Mouse (Mus musculus): ENCODE results near the gene Vat1. TPM values are rescaled to one million over a fixed set of nuclear protein-coding genes. Genes with fewer than 3 reads are reported as not detected.
"Not testable (repeated sequence)": the region's sequence is repeated elsewhere in the genome, so short reads cannot be mapped to it uniquely, and the experiment has no call there.

Gene Vat1
- polyA plus RNA-seq, 1 experiment from 2014 or later = 33.0 TPM

DNA sequence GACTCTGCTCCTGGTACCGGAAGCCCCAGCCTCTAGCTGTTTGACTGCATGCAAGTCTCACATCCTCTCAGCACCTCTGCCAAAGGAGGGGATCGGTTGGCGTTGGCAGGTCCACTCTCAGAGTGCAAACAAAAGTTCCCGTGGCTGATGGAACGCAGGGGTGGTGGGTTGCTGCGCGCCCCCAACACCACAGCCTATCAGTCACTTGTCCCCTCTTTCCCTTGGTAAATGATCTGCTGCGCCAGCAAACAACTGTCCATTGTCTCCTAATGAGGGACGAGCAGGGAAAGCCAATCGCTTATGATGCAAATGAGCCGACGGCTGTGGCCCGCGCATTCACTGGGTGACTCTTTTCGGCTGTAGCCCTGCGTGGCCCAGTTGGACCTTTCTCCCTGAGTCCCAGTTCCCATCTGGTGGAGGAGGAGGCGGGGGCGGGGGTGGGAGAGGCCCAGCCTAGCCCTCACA lies 13.2 kb upstream of the Vat1 start:
- Histone ChIP-seq H3K4me1 (ENCODE audit: control insufficient read depth, insufficient read depth, low read length) (peaks cover 16% of the 10 kb centered on the region), H3K9ac (ENCODE audit: low read length) (peak overlapping the region; percentile 51), H3K27me3 (ENCODE audit: control insufficient read depth, insufficient read depth, low read length) (no peaks in the 10 kb centered on the region), H3K36me3 (ENCODE audit: control insufficient read depth, insufficient read depth) (no peaks in the 10 kb centered on the region), H3K4me3 (ENCODE audit: low read length) (peak overlapping the region; percentile 29), H3K27ac (ENCODE audit: low read length) (no peak overlapping the region), H3K9me3 (replicated peaks; ENCODE audit: control insufficient read depth, low read length) (no peaks in the 10 kb centered on the region), H3K4me2 (ENCODE audit: low read depth, low read length) (peak overlapping the region; percentile 58)
- WGBS = 14% methylated on average over 18 of the region's 18 CpGs
- ATAC-seq (replicated peaks; ENCODE audit: extremely low read depth, insufficient read depth, low FRiP score) = no peak

DNA sequence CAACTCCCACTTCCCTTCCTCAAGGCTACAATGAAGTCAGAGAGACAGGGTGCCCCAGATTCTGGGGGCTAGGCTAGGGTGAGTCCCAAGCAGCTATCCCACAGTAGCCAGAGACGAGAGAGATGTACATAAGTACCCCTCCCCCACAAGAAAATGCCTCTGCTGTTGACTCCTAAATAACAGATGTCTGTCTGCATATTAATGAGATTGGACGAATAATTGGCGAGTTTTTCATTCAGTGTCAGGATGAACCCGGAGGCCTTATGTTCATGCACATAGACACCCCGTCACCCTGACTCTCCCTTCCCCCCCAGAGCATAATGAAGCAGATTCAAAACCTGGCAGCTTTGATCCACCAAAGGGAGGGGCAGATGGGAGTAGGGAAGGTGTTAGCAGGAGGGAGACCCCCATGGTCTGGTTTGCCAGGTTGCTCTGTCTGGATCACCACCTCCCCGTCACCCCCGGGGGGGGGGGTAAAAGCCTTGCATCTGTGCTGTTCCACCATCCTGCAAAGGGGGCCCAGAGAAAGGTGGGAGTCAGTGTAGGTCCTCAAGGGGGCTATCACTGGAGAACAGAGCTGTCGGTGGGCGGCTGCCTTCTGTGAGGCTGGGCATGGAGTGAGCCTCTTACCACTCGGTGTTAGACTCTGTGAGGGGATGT lies 11.7 kb upstream of the Vat1 start:
- Histone ChIP-seq H3K27ac (ENCODE audit: low read length) (no peak overlapping the region), H3K4me2 (ENCODE audit: low read depth, low read length) (no peak overlapping the region), H3K9ac (ENCODE audit: low read length) (no peak overlapping the region), H3K4me1 (ENCODE audit: control insufficient read depth, insufficient read depth, low read length) (peaks cover 16% of the 10 kb centered on the region), H3K27me3 (ENCODE audit: control insufficient read depth, insufficient read depth, low read length) (no peaks in the 10 kb centered on the region), H3K9me3 (replicated peaks; ENCODE audit: control insufficient read depth, low read length) (no peaks in the 10 kb centered on the region), H3K36me3 (ENCODE audit: control insufficient read depth, insufficient read depth) (no peaks in the 10 kb centered on the region), H3K4me3 (ENCODE audit: low read length) (no peak overlapping the region)
- ATAC-seq (replicated peaks; ENCODE audit: extremely low read depth, insufficient read depth, low FRiP score) = no peak
- 68% methylated on average over 10 of the region's 10 CpGs for WGBS

DNA sequence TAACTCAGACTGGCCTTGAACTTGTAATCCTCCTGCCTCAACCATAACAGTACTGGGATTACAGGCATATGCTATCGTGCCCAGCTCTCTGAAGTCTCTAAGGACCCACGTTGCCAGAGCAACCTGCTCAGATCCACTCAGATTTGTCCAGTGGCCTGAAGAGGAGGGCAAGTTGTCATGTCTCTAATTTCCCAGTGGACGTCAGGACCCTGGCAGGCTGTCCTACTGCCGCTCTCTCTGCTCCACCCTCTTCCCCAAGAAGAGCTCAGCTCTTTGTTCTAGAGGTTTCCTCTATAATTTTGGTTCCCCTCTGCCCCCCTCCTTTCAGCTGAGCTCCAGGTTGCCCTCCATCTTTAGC lies 11.1 kb upstream of the Vat1 start:
- WGBS = 43% methylated on average over 4 of the region's 4 CpGs

DNA sequence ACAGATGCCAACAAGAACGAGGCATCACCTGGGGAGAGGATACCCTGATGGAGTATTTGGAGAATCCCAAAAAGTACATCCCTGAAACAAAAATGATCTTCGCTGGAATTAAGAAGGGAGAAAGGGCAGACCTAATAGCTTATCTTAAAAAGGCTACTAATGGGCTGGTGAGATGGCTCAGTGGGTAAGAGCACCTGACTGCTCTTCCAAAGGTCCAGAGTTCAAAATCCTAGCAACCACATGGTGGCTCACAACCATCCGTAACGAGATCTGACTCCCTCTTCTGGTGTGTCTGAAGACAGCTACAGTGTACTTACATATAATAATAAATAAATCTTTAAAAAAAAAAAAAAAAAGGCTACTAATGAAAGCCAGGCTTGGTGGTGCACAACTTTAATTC lies 10.3 kb upstream of the Vat1 start:
- H3K4me2 ChIP-seq (ENCODE audit: low read depth, low read length); H3K27ac ChIP-seq (ENCODE audit: low read length); H3K36me3 ChIP-seq (ENCODE audit: control insufficient read depth, insufficient read depth); ATAC-seq (replicated peaks; ENCODE audit: extremely low read depth, insufficient read depth, low FRiP score); H3K9me3 ChIP-seq (replicated peaks; ENCODE audit: control insufficient read depth, low read length); H3K9ac ChIP-seq (ENCODE audit: low read length); H3K4me3 ChIP-seq (ENCODE audit: low read length); H3K27me3 ChIP-seq (ENCODE audit: control insufficient read depth, insufficient read depth, low read length): not testable (repeated sequence)
- peaks cover 14% of the 10 kb centered on the region for H3K4me1 ChIP-seq (ENCODE audit: control insufficient read depth, insufficient read depth, low read length)
- WGBS = 81% methylated on average over 4 of the region's 4 CpGs

More for the DNA sequence above, 11.1 kb upstream of the Vat1 start:
- Histone ChIP-seq H3K4me1 (ENCODE audit: control insufficient read depth, insufficient read depth, low read length) (peaks cover 16% of the 10 kb centered on the region), H3K4me2 (ENCODE audit: low read depth, low read length) (no peak overlapping the region), H3K27me3 (ENCODE audit: control insufficient read depth, insufficient read depth, low read length) (no peaks in the 10 kb centered on the region), H3K9ac (ENCODE audit: low read length) (no peak overlapping the region), H3K9me3 (replicated peaks; ENCODE audit: control insufficient read depth, low read length) (no peaks in the 10 kb centered on the region), H3K27ac (ENCODE audit: low read length) (no peak overlapping the region), H3K36me3 (ENCODE audit: control insufficient read depth, insufficient read depth) (no peaks in the 10 kb centered on the region), H3K4me3 (ENCODE audit: low read length) (no peak overlapping the region)
- ATAC-seq (replicated peaks; ENCODE audit: extremely low read depth, insufficient read depth, low FRiP score) = no peak

DNA sequence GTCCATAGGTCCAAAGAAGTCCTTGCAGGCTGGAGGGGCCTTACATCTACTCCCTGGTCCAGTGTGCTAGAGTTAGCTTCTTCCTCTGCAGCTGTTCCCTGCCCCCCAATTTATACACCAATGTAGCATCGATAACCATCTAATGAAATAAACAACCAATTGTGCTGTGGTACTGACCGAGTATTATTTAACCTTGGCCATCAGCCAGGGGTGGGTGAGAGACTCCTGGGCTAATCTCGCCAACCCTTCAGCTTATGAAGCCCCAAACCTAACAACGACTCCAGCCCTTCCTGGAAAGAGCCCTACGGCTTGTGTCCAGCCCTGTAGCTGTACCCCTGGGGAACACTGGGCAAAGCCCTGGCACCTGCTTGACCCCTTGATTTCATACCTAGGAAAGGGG lies 8.3 kb upstream of the Vat1 start:
- H3K27me3 ChIP-seq (ENCODE audit: control insufficient read depth, insufficient read depth, low read length) = no peaks in the 10 kb centered on the region
- no peak overlapping the region for H3K4me3 ChIP-seq (ENCODE audit: low read length)
- H3K27ac ChIP-seq (ENCODE audit: low read length) = no peak overlapping the region
- ATAC-seq (replicated peaks; ENCODE audit: extremely low read depth, insufficient read depth, low FRiP score) = no peak
- no peaks in the 10 kb centered on the region for H3K36me3 ChIP-seq (ENCODE audit: control insufficient read depth, insufficient read depth)
- H3K4me2 ChIP-seq (ENCODE audit: low read depth, low read length) = no peak overlapping the region
- peaks cover 6% of the 10 kb centered on the region for H3K4me1 ChIP-seq (ENCODE audit: control insufficient read depth, insufficient read depth, low read length)
- H3K9me3 ChIP-seq (replicated peaks; ENCODE audit: control insufficient read depth, low read length) = no peaks in the 10 kb centered on the region
- no peak overlapping the region for H3K9ac ChIP-seq (ENCODE audit: low read length)
- 55% methylated on average over 5 of the region's 5 CpGs for WGBS

DNA sequence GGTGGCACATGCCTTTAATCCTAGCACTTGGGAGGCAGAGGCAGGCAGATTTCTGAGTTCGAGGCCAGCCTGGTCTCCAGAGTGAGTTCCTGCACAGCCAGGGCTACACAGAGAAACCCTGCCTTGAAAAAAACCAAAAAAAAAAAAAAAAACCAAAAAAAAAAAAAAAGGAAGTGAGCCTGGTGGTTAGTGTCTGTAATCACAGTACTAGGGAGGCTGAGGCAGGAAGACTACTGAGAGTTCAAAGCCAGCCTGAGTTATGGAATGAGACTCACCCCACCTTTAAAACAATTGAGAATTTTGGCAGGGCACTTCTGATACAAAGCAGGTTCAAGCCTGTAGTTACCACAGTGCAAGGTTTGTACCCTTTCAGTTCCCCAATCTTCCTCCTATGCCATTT lies 7.7 kb upstream of the Vat1 start:
- not testable (repeated sequence) for ATAC-seq (replicated peaks; ENCODE audit: extremely low read depth, insufficient read depth, low FRiP score); H3K27ac ChIP-seq (ENCODE audit: low read length); H3K4me1 ChIP-seq (ENCODE audit: control insufficient read depth, insufficient read depth, low read length); H3K4me3 ChIP-seq (ENCODE audit: low read length); H3K36me3 ChIP-seq (ENCODE audit: control insufficient read depth, insufficient read depth); H3K27me3 ChIP-seq (ENCODE audit: control insufficient read depth, insufficient read depth, low read length); H3K9me3 ChIP-seq (replicated peaks; ENCODE audit: control insufficient read depth, low read length); H3K9ac ChIP-seq (ENCODE audit: low read length); H3K4me2 ChIP-seq (ENCODE audit: low read depth, low read length)
- WGBS = 74% methylated on average over 1 of the region's 1 CpGs

DNA sequence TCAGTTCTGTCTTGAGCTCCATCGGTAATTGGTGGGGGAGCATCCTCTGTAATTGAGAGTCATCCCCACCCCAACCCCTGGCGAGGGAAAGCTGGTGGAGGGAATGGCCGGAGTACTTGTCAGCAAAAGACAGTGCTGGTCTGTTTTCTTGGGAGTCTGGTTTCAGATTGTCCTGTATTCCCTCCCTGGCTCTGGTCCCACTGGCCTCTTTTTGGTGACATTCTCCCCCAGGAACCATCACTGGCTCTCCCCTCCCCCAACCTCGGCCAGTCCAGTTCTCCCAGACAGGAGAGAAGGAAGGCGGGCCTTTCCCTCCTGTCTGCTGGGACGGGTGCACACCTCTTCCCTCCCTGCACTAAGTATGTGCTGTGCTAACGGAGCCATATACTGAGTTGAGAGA lies 6.3 kb upstream of the Vat1 start:
- Histone ChIP-seq H3K27ac (ENCODE audit: low read length) (no peak overlapping the region), H3K9ac (ENCODE audit: low read length) (no peak overlapping the region), H3K4me1 (ENCODE audit: control insufficient read depth, insufficient read depth, low read length) (peaks cover 6% of the 10 kb centered on the region), H3K9me3 (replicated peaks; ENCODE audit: control insufficient read depth, low read length) (no peaks in the 10 kb centered on the region), H3K4me3 (ENCODE audit: low read length) (no peak overlapping the region), H3K4me2 (ENCODE audit: low read depth, low read length) (no peak overlapping the region), H3K27me3 (ENCODE audit: control insufficient read depth, insufficient read depth, low read length) (no peaks in the 10 kb centered on the region), H3K36me3 (ENCODE audit: control insufficient read depth, insufficient read depth) (no peaks in the 10 kb centered on the region)
- 37% methylated on average over 7 of the region's 7 CpGs for WGBS
- no peak for ATAC-seq (replicated peaks; ENCODE audit: extremely low read depth, insufficient read depth, low FRiP score)

DNA sequence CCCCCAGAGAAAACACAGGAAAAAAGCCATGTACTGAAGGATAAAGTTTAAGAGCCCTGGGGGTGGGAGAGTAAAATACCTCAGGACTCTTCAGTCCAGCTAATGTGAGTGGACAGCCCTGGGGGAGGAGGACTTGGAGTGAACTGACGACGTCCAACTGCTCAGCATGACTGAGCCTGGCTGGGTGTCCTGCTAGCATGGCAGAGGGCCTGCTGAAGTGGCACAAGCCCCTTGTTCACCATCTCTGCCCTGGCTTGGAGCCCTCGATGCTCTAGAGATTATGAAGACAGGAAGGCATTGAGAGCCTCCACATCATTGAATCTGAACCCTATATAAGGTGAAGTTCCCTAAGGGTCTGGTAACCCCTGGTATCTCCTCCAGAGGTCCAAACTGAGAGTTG lies 5.9 kb upstream of the Vat1 start:
- H3K9me3 ChIP-seq (replicated peaks; ENCODE audit: control insufficient read depth, low read length) = no peaks in the 10 kb centered on the region
- H3K4me2 ChIP-seq (ENCODE audit: low read depth, low read length) = no peak overlapping the region
- no peak overlapping the region for H3K4me3 ChIP-seq (ENCODE audit: low read length)
- no peaks in the 10 kb centered on the region for H3K27me3 ChIP-seq (ENCODE audit: control insufficient read depth, insufficient read depth, low read length)
- no peak overlapping the region for H3K27ac ChIP-seq (ENCODE audit: low read length)
- peaks cover 10% of the 10 kb centered on the region for H3K4me1 ChIP-seq (ENCODE audit: control insufficient read depth, insufficient read depth, low read length)
- WGBS = 51% methylated on average over 3 of the region's 3 CpGs
- no peak for ATAC-seq (replicated peaks; ENCODE audit: extremely low read depth, insufficient read depth, low FRiP score)
- no peak overlapping the region for H3K9ac ChIP-seq (ENCODE audit: low read length)
- H3K36me3 ChIP-seq (ENCODE audit: control insufficient read depth, insufficient read depth) = no peaks in the 10 kb centered on the region

DNA sequence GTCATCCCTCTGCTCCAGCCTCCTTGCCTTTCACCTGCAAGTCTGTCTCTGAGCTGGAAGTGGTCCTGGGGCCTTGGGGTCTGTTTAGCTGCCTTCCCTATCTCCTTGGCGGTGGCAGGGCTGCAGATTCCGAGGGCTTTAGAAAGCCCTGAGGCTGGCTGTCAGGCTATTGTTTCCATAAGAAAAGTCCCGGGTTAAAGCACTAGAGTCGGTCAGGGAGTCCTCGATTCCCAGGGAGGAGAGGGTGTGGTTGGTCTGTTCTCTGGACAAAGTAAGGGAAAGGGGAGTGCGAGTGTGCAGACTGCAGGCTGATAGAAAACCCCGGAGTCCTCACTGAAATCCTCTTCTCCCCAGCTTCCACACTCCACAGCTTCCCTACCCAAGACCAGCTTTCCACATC lies 4.2 kb upstream of the Vat1 start:
- WGBS = 38% methylated on average over 7 of the region's 7 CpGs
- H3K9me3 ChIP-seq (replicated peaks; ENCODE audit: control insufficient read depth, low read length) = no peaks in the 10 kb centered on the region
- peaks cover 15% of the 10 kb centered on the region for H3K4me1 ChIP-seq (ENCODE audit: control insufficient read depth, insufficient read depth, low read length)
- ATAC-seq (replicated peaks; ENCODE audit: extremely low read depth, insufficient read depth, low FRiP score) = no peak
- no peaks in the 10 kb centered on the region for H3K27me3 ChIP-seq (ENCODE audit: control insufficient read depth, insufficient read depth, low read length)
- no peak overlapping the region for H3K4me3 ChIP-seq (ENCODE audit: low read length)
- H3K36me3 ChIP-seq (ENCODE audit: control insufficient read depth, insufficient read depth) = no peaks in the 10 kb centered on the region
- H3K27ac ChIP-seq (ENCODE audit: low read length) = no peak overlapping the region
- no peak overlapping the region for H3K4me2 ChIP-seq (ENCODE audit: low read depth, low read length)
- H3K9ac ChIP-seq (ENCODE audit: low read length) = no peak overlapping the region

All from heart, embryonic 16.5 days (tissue).